Mouse (Mus musculus) megakaryocyte, embryonic 14.5 days (primary cell): ENCODE data around the gene Cdc6.

Source experiments
- FLI1 ChIP-seq: IDR thresholded peaks from 2 replicates; pipeline ENCODE4 v1.6.1; 2012; ENCODE audit warnings: low read length, inconsistent platforms, mixed read lengths
- GATA1 ChIP-seq: IDR thresholded peaks from 3 replicates; pipeline ENCODE4 v1.6.1; 2012; ENCODE audit warnings: mixed read lengths, low read length, inconsistent platforms, borderline replicate concordance

GRCm38 (mm10) chr11:98962421-98963095 is 55.0 kb downstream of the Cdc6 start:
- no peak for TF ChIP-seq GATA1
- no peak for TF ChIP-seq FLI1
